Mouse (Mus musculus): Measurements from ENCODE around the gene Ggcx.

GRCm38 (mm10) chr6:72419806-72420205 lies 5.7 kb downstream of the Ggcx start:
- TF ChIP-seq POLR2A (IDR thresholded peaks at IDR 0.05; ENCODE audit: borderline replicate concordance, extremely low read depth, low read depth, low read length), result no peak
- TF ChIP-seq CTCF (IDR thresholded peaks at IDR 0.05; ENCODE audit: insufficient read depth, low read length), result no peak

Data from lung, adult 2 months (tissue).